Mouse (Mus musculus): ENCODE measurements around the gene Tbx19. TPM values are rescaled to one million over a fixed set of nuclear protein-coding genes. Genes with fewer than 3 reads are reported as not detected.

Gene Tbx19
- total and polyA plus RNA-seq, 2 experiments, result not detected

DNA sequence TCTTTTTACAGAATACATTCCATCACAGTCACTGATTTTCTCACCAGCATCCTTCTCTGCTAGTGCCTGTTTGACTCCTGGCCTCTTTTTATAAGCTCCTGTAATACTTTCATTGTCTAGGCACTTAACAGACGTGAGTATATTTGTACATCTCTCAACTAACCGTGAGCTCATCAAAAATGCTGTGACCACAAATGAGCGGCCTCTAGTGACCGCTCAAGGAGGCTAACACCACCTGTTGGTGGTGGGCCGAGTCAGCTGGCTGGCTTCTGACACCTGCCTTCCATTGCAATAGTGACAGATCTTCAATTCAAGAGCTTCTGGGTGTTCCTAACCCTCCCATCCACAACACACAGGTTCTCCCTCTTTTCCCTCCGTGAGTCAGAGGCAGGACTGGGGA lies 22.8 kb upstream of the Tbx19 start:
- Histone ChIP-seq H3K27me3 (ENCODE audit: control insufficient read depth, insufficient read depth, low read length) (no peaks in the 10 kb centered on the region), H3K4me1 (ENCODE audit: control insufficient read depth, insufficient read depth, low read length) (no peaks in the 10 kb centered on the region; the same call in 1 of the 2 replicates), H3K4me3 (ENCODE audit: insufficient read depth, low read depth, low read length) (no peak overlapping the region), H3K9ac (ENCODE audit: low read depth, low read length) (no peak overlapping the region), H3K36me3 (ENCODE audit: control insufficient read depth, insufficient read depth, low read length) (peaks cover 32% of the 10 kb centered on the region), H3K27ac (replicated peaks; ENCODE audit: insufficient read depth, low read depth, low read length) (no peak overlapping the region), H3K79me2 (ENCODE audit: control insufficient read depth, insufficient read depth, low read length) (no peaks in the 10 kb centered on the region)
- WGBS, result 89% methylated on average over 6 of the region's 6 CpGs
- TF ChIP-seq CTCF (IDR thresholded peaks at IDR 0.05; ENCODE audit: low read depth, low read length), result no peak
- no peak for TF ChIP-seq POLR2A (IDR thresholded peaks at IDR 0.05; ENCODE audit: extremely low read depth, insufficient read depth, low read length)
- DNase-seq (ENCODE audit: extremely low read depth, low read depth, low spot score), result no peak

DNA sequence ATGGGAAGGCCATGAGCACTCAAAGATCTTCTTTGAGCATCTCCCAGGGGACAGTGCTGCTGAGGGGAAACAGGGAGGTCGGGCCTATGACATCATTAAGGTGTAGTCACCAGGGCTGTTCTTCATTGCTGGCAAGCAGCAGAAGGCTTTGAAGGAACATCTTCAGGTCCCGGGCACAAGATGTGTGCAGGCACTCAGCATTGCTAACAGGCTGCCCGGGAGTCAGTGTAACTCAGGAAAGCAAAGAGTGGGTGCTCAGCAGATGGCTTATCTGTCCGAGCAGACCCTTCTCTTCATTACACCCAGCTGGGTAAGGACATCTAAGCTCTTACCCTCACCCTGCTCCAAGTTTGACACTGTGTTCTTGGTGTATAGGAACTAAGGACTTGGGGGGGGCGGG lies 18.7 kb upstream of the Tbx19 start:
- Histone ChIP-seq H3K36me3 (ENCODE audit: control insufficient read depth, insufficient read depth, low read length) (peaks cover 32% of the 10 kb centered on the region), H3K27ac (replicated peaks; ENCODE audit: insufficient read depth, low read depth, low read length) (no peak overlapping the region), H3K4me3 (ENCODE audit: insufficient read depth, low read depth, low read length) (no peak overlapping the region), H3K79me2 (ENCODE audit: control insufficient read depth, insufficient read depth, low read length) (no peaks in the 10 kb centered on the region), H3K4me1 (ENCODE audit: control insufficient read depth, insufficient read depth, low read length) (no peaks in the 10 kb centered on the region; the same call in 1 of the 2 replicates), H3K9ac (ENCODE audit: low read depth, low read length) (no peak overlapping the region), H3K27me3 (ENCODE audit: control insufficient read depth, insufficient read depth, low read length) (no peaks in the 10 kb centered on the region)
- DNase-seq (ENCODE audit: extremely low read depth, low read depth, low spot score), result no peak
- TF ChIP-seq CTCF (IDR thresholded peaks at IDR 0.05; ENCODE audit: low read depth, low read length) (no peak), POLR2A (IDR thresholded peaks at IDR 0.05; ENCODE audit: extremely low read depth, insufficient read depth, low read length) (no peak)
- 87% methylated on average over 5 of the region's 5 CpGs for WGBS

DNA sequence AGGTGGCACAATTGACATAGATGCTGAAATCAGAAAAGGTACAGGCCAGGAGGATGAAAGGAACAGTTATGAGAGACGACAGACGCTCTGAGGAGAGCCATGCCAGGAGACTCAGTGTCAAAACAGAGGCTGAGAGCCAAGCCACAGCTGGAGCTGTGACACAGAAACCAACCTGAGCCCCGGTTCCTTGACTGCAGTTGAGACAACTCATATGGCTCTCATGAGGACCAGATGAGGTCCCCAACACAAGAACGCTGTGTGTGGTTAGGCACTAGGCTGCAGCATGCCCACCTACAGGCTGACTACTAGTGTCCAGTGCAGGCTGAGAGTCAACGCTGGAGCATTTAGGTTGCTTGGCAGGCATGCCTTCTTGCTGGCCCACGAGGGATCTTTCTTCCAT lies 17.5 kb upstream of the Tbx19 start:
- peak; percentile 35 for DNase-seq (ENCODE audit: extremely low read depth, low read depth, low spot score)

DNA sequence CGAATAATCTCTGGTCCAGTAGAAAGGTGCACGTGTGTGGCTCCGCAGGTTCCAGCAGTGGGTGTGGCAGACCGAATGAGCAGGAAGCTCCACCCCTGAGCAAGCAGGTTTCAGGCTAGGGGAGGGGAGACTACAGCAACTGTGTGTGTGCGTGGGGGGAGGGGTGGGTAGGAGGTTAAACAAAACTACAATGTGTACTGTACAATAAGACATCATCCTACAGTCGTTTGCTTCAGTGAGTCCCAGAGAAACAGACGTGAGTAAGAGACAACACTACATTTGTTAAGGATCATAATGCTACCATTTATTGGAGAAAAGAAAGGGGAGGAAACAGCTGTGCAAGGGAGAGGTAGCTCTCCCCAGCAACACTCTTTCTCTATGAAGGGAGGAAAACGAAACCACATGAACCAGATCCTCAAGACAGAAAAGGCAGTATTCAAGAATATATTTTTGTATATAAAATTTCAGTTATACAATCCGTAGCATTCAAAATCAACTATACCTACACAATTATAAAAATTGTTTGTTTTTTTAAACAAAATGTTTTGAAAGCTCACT lies 13.6 kb upstream of the Tbx19 start:
- TF ChIP-seq POLR2A (IDR thresholded peaks at IDR 0.05; ENCODE audit: extremely low read depth, insufficient read depth, low read length) (no peak), CTCF (IDR thresholded peaks at IDR 0.05; ENCODE audit: low read depth, low read length) (no peak)
- no peak for DNase-seq (ENCODE audit: extremely low read depth, low read depth, low spot score)
- H3K9ac ChIP-seq (ENCODE audit: low read depth, low read length), result no peak overlapping the region
- no peaks in the 10 kb centered on the region for H3K4me1 ChIP-seq (ENCODE audit: control insufficient read depth, insufficient read depth, low read length)
- H3K27ac ChIP-seq (replicated peaks; ENCODE audit: insufficient read depth, low read depth, low read length), result no peak overlapping the region
- no peaks in the 10 kb centered on the region for H3K27me3 ChIP-seq (ENCODE audit: control insufficient read depth, insufficient read depth, low read length)
- 56% methylated on average over 9 of the region's 9 CpGs for WGBS
- H3K79me2 ChIP-seq (ENCODE audit: control insufficient read depth, insufficient read depth, low read length), result no peaks in the 10 kb centered on the region
- H3K36me3 ChIP-seq (ENCODE audit: control insufficient read depth, insufficient read depth, low read length), result 0 out of 2 replicates have a peak, but pooled peaks cover 3% of the 10 kb centered on the region
- H3K4me3 ChIP-seq (ENCODE audit: insufficient read depth, low read depth, low read length), result no peak overlapping the region

More for the DNA sequence above, 17.5 kb upstream of the Tbx19 start:
- no peaks in the 10 kb centered on the region for H3K79me2 ChIP-seq (ENCODE audit: control insufficient read depth, insufficient read depth, low read length)
- H3K36me3 ChIP-seq (ENCODE audit: control insufficient read depth, insufficient read depth, low read length), result peaks cover 21% of the 10 kb centered on the region
- H3K27ac ChIP-seq (replicated peaks; ENCODE audit: insufficient read depth, low read depth, low read length), result no peak overlapping the region
- 73% methylated on average over 6 of the region's 6 CpGs for WGBS
- no peak overlapping the region for H3K4me3 ChIP-seq (ENCODE audit: insufficient read depth, low read depth, low read length)
- H3K4me1 ChIP-seq (ENCODE audit: control insufficient read depth, insufficient read depth, low read length), result no peaks in the 10 kb centered on the region
- H3K27me3 ChIP-seq (ENCODE audit: control insufficient read depth, insufficient read depth, low read length), result no peaks in the 10 kb centered on the region
- no peak overlapping the region for H3K9ac ChIP-seq (ENCODE audit: low read depth, low read length)
- TF ChIP-seq POLR2A (IDR thresholded peaks at IDR 0.05; ENCODE audit: extremely low read depth, insufficient read depth, low read length) (no peak), CTCF (IDR thresholded peaks at IDR 0.05; ENCODE audit: low read depth, low read length) (no peak)

GRCm38 (mm10) chr1:165171277-165171676 lies 10.7 kb upstream of the Tbx19 start:
- no peak for DNase-seq (ENCODE audit: extremely low read depth, low read depth, low spot score)
- H3K4me3 ChIP-seq (ENCODE audit: insufficient read depth, low read depth, low read length), result no peak overlapping the region
- no peaks in the 10 kb centered on the region for H3K79me2 ChIP-seq (ENCODE audit: control insufficient read depth, insufficient read depth, low read length)
- 87% methylated on average over 8 of the region's 8 CpGs for WGBS
- H3K9ac ChIP-seq (ENCODE audit: low read depth, low read length), result no peak overlapping the region
- H3K4me1 ChIP-seq (ENCODE audit: control insufficient read depth, insufficient read depth, low read length), result no peaks in the 10 kb centered on the region
- 0 out of 2 replicates have a peak, but pooled peaks cover 2% of the 10 kb centered on the region for H3K36me3 ChIP-seq (ENCODE audit: control insufficient read depth, insufficient read depth, low read length)
- H3K27me3 ChIP-seq (ENCODE audit: control insufficient read depth, insufficient read depth, low read length), result no peaks in the 10 kb centered on the region
- TF ChIP-seq POLR2A (IDR thresholded peaks at IDR 0.05; ENCODE audit: extremely low read depth, insufficient read depth, low read length) (no peak), CTCF (IDR thresholded peaks at IDR 0.05; ENCODE audit: low read depth, low read length) (no peak)
- no peak overlapping the region for H3K27ac ChIP-seq (replicated peaks; ENCODE audit: insufficient read depth, low read depth, low read length)

- no peak for DNase-seq (ENCODE audit: extremely low read depth, low read depth, low spot score)
- H3K4me3 ChIP-seq (ENCODE audit: insufficient read depth, low read depth, low read length), result no peak overlapping the region
- no peaks in the 10 kb centered on the region for H3K79me2 ChIP-seq (ENCODE audit: control insufficient read depth, insufficient read depth, low read length)
- H3K36me3 ChIP-seq (ENCODE audit: control insufficient read depth, insufficient read depth, low read length), result 0 out of 2 replicates have a peak, but pooled peaks cover under 1% of the 10 kb centered on the region
- 65% methylated on average over 5 of the region's 5 CpGs for WGBS
- no peak overlapping the region for H3K9ac ChIP-seq (ENCODE audit: low read depth, low read length)
- no peaks in the 10 kb centered on the region for H3K4me1 ChIP-seq (ENCODE audit: control insufficient read depth, insufficient read depth, low read length)
- H3K27me3 ChIP-seq (ENCODE audit: control insufficient read depth, insufficient read depth, low read length), result no peaks in the 10 kb centered on the region
- no peak for TF ChIP-seq CTCF (IDR thresholded peaks at IDR 0.05; ENCODE audit: low read depth, low read length)
- TF ChIP-seq POLR2A (IDR thresholded peaks at IDR 0.05; ENCODE audit: extremely low read depth, insufficient read depth, low read length), result no peak
- H3K27ac ChIP-seq (replicated peaks; ENCODE audit: insufficient read depth, low read depth, low read length), result no peak overlapping the region
Measured at GRCm38 (mm10) chr1:165170157-165170556, 9.6 kb upstream of the Tbx19 start.
